Mouse (Mus musculus) thymus, adult 2 months (tissue): Measurements from ENCODE around the gene Mfsd4a. TPM values are rescaled to one million over a fixed set of nuclear protein-coding genes. Genes with fewer than 3 reads are reported as not detected.
A peak's percentile ranks its signal among the peaks of the same experiment; 100 is the strongest.

Experiments
- DNase-seq: peaks from one replicate; pipeline ENCODE4 v3.0.0; 2021
- H3K27ac ChIP-seq: fragments of 200-500 bp; 2 replicates; pipeline ENCODE4 v1.5.1; 2012; ENCODE audit warnings: low read length, control low read depth; ENCODE audit not compliant: control insufficient read depth, insufficient read depth
- H3K27me3 ChIP-seq: fragments of 200-500 bp; 2 replicates; pipeline ENCODE4 v1.6.1; 2012; ENCODE audit warnings: mild to moderate bottlenecking, low read length, moderate library complexity, mixed read lengths; ENCODE audit not compliant: control insufficient read depth, insufficient read depth
- H3K36me3 ChIP-seq: fragments of 200-500 bp; 2 replicates; pipeline ENCODE4 v1.6.1; 2012; ENCODE audit warnings: mild to moderate bottlenecking, low read length, moderate library complexity; ENCODE audit not compliant: control insufficient read depth, insufficient read depth
- H3K4me1 ChIP-seq: fragments of 200-500 bp; replicated peaks from 2 replicates; pipeline ENCODE4 v1.6.1; 2012; ENCODE audit warnings: low read length; ENCODE audit not compliant: control insufficient read depth, insufficient read depth
- H3K4me3 ChIP-seq: fragments of 200-500 bp; 2 replicates; pipeline ENCODE4 v1.5.1; 2012; ENCODE audit warnings: mild to moderate bottlenecking, low read length, control low read depth, moderate library complexity; ENCODE audit not compliant: control insufficient read depth, insufficient read depth
- CTCF ChIP-seq: fragments of 200-500 bp; IDR thresholded peaks from 2 replicates; pipeline ENCODE4 v1.5.1; 2012; ENCODE audit warnings: mild to moderate bottlenecking, control low read depth, low read length, moderate library complexity, borderline replicate concordance; ENCODE audit not compliant: control insufficient read depth, poor library complexity, insufficient read depth; ENCODE audit errors: extremely low read depth
- POLR2A ChIP-seq: fragments of 200-500 bp; IDR thresholded peaks from 2 replicates; pipeline ENCODE4 v1.6.1; 2012; ENCODE audit warnings: mild to moderate bottlenecking, low read length, control low read depth, moderate library complexity; ENCODE audit not compliant: control insufficient read depth, poor library complexity, insufficient read depth; ENCODE audit errors: extremely low read depth
- WGBS: fragments of 180-500 bp; shearing (Covaris S2); methylation state at CpG from one replicate; pipeline ENCODE4 v1.1.7; 2018; 5-methylcytosine and 5-hydroxymethylcytosine counted together
- polyA plus RNA-seq: library from polyadenylated mRNA; depleted of rRNA; stranded (reverse); fragments of >200 nt; gene quantifications from 2 replicates; pipeline ENCODE4 v1.2.3, GENCODE M21; 2012

Mfsd4a gene
- polyA plus RNA-seq, 1 experiment = 5.6 TPM

DNA sequence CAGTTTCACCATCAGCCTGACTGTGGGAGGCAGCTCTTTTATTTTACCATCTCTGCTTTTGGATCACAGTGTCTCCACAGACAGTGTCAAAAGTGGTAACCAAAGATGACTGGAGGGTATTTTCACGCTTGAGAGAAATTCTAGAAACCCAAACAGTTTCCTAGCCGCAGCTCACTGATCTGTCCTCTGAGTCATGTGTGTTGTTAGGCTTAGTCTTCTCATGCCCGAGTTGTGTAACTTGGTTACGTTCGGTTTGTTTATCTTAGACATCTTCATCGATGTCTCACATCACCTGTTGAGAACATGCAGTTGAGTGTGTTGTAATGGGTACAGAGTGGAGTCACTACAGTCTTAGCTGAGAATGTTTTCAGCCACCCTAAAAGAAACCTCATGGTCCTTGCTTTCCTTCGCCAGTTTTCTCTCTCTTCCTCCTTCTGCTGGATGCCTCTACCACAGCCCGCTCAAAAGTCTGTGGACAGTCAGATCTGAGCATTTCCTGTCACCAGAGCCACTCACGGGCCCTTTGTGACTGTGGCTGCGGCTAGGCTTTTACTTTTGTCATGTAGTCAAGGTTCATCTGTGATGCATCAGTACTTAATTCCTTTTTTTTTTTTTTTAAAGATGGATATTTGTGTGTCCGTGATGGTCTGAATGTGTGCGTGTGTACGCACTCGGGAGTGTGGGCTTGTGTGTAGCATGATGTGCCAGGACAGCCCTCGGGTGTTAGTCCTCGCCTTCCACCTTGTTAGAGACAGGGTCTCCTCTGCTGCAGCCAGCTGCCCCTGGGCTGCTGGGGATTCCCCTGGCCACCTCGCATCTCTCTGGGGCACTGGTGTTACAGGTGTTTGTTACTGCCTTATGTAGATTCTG, 57.0 kb downstream of the Mfsd4a start:
- Histone ChIP-seq H3K4me1 (peaks cover 15% of the 10 kb centered on the region), H3K36me3 (peaks cover 16% of the 10 kb centered on the region), H3K27me3 (no peaks in the 10 kb centered on the region), H3K27ac (peak overlapping the region; percentile 69), H3K4me3 (peak overlapping the region; percentile 23)
- DNase-seq = peak; percentile 56
- 8% methylated on average over 17 of the region's 17 CpGs for WGBS
- TF ChIP-seq POLR2A (no peak), CTCF (no peak)

DNA sequence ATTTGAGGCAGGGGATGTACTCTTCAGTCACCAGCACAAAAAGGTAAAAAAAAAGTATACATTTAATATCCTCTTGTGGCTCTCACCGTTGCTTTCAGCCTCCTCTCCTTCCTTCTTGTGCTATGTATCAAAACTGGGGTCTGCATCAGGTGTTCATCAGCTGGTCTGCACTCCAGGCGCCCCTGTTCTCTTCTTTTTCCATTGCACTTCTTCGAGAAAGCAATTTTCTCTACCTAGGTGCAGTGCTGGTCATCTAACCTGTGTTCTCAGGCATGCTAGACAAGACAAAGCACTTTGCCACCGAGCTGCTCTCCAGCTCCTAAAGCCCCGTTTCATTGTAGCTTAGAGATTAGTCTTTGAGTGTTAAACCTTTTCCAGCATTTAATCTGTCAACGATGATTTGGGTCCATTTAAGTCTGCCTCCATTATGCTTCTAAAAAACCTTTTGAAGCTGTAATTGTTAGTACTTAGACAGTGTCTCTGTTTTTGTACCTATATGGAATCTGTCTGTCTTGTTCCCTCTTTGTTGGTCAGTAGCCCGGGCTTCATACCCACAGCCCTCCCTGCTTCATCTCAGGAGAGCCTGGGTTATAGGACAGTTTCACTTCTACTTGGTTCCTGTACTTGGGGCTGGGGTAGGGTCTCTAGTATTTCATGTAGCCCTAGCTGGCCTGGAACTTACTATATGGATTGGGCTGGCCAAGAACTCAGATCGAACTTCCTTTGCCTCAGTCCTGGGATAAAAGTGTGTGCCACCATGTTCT, 58.8 kb downstream of the Mfsd4a start:
- Histone ChIP-seq H3K4me1 (peaks cover 18% of the 10 kb centered on the region), H3K36me3 (no peaks in the 10 kb centered on the region), H3K4me3 (peak overlapping the region; percentile 48), H3K27ac (peak overlapping the region; percentile 98), H3K27me3 (no peaks in the 10 kb centered on the region)
- peak; percentile 33 for DNase-seq
- TF ChIP-seq CTCF (no peak), POLR2A (no peak)
- 3% methylated on average over 8 of the region's 8 CpGs for WGBS

DNA sequence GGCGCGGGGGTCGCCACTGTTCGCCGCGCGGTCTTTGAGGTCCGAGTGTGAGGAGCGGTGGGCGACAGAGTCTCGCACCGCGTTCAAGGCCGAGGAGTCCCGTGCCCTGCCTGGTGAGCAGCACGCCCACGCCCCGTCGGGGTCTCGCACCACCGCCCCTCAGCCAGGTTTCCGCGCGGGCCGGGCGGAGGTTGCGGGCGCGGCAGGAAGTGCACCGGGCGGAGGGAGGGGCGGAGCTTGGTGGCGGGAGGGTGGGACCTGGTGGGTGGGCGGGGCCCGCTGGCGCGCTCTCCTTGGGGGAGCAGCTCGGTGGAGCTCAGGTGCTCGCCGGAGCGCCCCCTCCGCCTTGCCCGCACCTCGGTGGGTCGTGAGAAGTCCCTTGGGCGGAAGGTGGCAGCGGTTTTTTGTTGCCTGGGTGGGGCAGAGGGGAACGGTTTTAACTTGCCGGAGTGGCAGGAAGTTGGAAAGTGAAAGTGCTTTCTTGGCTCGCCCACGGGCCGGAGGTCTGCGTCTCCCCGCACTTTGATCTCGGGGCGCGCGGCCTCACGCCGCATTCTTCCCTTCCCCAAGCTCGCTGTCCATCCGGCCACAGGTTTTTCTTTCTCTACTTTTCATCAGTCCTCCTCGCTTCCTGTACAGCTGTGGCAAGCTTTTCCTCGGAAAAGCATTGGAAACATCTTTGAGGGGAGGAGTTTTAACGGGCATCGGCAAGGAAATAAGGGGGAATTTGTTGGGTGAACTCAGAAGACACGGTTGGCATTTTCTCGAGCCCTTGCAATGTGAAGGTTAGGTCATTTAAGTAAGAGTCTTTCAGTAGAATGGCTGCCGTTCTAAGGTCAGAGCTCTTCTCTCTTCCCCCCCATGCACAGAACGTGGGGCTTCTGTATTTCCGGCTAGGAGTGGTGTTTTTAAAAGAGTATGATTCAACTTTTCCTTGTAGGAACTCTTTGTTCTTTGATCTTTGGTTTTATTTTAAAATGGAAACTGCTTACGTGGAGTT, 59.7 kb downstream of the Mfsd4a start:
- under 1% methylated on average over 72 of the region's 72 CpGs for whole genome bisulfite sequencing
- peak; percentile 94 for DNase-seq

DNA sequence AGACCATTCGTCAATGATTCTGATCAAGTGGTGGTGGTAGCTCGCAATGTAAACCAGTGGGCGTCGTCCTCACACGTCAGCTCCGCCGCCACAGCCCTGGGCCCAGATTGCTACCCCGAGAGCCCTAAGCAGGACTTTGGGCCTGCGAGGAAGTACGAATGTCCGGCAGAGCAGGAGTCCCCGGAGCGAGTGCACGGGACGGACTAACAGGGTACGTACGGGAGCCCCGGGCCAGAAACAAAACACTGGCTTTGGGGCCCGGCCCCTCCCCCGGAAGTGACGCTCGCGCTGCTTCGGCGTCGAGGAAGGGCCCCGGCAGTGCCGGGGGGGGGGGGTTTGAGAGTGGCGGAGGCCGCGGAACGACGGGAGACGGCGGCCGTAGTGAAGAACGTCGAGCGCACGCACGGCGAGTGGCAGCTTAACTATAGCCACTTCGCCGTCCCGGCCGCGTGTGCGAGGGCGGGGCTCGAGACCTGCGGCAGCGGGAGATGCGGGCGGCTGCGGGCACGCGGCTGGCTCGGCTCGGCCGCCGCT, 60.5 kb downstream of the Mfsd4a start, which contains the start of gene Elk4:
TSS of gene Elk4 (plus strand) at position 326 of the 534 bp plus-strand sequence.
- Histone ChIP-seq H3K4me1 (peaks cover 16% of the 10 kb centered on the region), H3K27me3 (no peaks in the 10 kb centered on the region), H3K36me3 (no peaks in the 10 kb centered on the region), H3K4me3 (peak within 1 kb of the TSS; percentile 99), H3K27ac (peak within 1 kb of the TSS; percentile 98)
- TF ChIP-seq CTCF = peak; percentile 62; the same call in 1 of the 2 replicates
- peak; percentile 98 for TF ChIP-seq POLR2A
- DNase-seq = peak; percentile 89
- under 1% methylated on average over 52 of the region's 61 CpGs for WGBS

More for the DNA sequence above, 59.7 kb downstream of the Mfsd4a start:
- TF ChIP-seq POLR2A = no peak; the same call in 1 of the 2 replicates
- no peak for TF ChIP-seq CTCF
- H3K4me3 ChIP-seq = peak overlapping the region; percentile 99
- H3K4me1 ChIP-seq = peaks cover 16% of the 10 kb centered on the region
- no peaks in the 10 kb centered on the region for H3K36me3 ChIP-seq
- H3K27ac ChIP-seq = peak overlapping the region; percentile 98
- no peaks in the 10 kb centered on the region for H3K27me3 ChIP-seq

DNA sequence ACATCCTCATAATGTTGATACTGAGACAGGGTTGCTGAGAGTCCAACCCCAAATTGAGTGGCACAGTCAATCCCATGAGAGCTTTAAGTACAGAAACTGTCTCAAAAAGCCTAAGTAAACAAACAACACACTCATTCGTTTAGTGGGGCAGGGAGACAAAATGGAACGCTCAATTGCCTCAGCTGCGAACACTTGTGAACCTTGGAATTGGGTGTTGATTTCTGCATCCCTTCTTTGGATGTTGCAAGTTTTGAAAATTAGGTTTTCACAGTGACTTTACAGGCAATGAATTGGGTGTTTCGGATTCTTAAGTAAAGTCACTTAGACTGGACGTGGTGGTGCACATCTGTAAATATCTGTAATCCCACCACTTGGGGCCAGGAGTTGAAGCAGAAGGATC, 61.1 kb downstream of the Mfsd4a start:
- no peaks in the 10 kb centered on the region for H3K36me3 ChIP-seq
- peaks cover 16% of the 10 kb centered on the region for H3K4me1 ChIP-seq
- H3K4me3 ChIP-seq = no peak overlapping the region
- no peaks in the 10 kb centered on the region for H3K27me3 ChIP-seq
- H3K27ac ChIP-seq = no peak overlapping the region; the same call in 1 of the 2 replicates
- WGBS = 48% methylated on average over 5 of the region's 5 CpGs
- TF ChIP-seq CTCF (no peak), POLR2A (no peak)
- DNase-seq = no peak
